In genomic region chr9:116383411-116384101, GRCm38 (mm10) we compare ENCODE assay signal across 8 mouse cellular contexts.
DNase-seq lines count a peak whose midpoint lies in the region; ATAC-seq lines count a peak whose summit lies in the region.

No protein-coding gene starts in this region.

- no peak for ATAC-seq in megakaryocyte, adult 5-6 weeks (ENCODE audit: poor library complexity, severe bottlenecking)
- peak; percentile 59 for ATAC-seq in embryonic facial prominence, embryonic 13.5 days (ENCODE audit: insufficient number of reproducible peaks, insufficient read depth, low FRiP score, low TSS enrichment, low read depth)
- peak; percentile 19 for ATAC-seq in megakaryocyte-erythroid progenitor cell, adult 5-6 weeks (replicated peaks; ENCODE audit: low FRiP score, low TSS enrichment, poor library complexity, severe bottlenecking)

- H3K27ac ChIP-seq in embryonic facial prominence, embryonic 13.5 days = peak overlapping the region; percentile 96

- H3K4me1 ChIP-seq in megakaryocyte, embryonic 14.5 days = peaks cover 33% of the 10 kb centered on the region
- peaks cover 28% of the 10 kb centered on the region for H3K4me1 ChIP-seq in embryonic facial prominence, embryonic 13.5 days

- intact Hi-C loops in heart, postnatal 10 days (cut with DNase I) = loop anchor here (1.0 kb wide), 3 partner anchors 208 to 323 kb away; partner anchors contain the start of gene Tgfbr2

- no peaks in the 10 kb centered on the region for H3K36me3 ChIP-seq in megakaryocyte, embryonic 14.5 days (replicated peaks; ENCODE audit: low read length)
- no peaks in the 10 kb centered on the region for H3K36me3 ChIP-seq in embryonic facial prominence, embryonic 13.5 days

- peak overlapping the region; percentile 58 for H3K4me2 ChIP-seq in embryonic facial prominence, embryonic 13.5 days

- H3K27me3 ChIP-seq in megakaryocyte, embryonic 14.5 days (replicated peaks) = peaks cover 3% of the 10 kb centered on the region
- no peaks in the 10 kb centered on the region for H3K27me3 ChIP-seq in embryonic facial prominence, embryonic 13.5 days

- peak; percentile 55 to 61 for DNase-seq in heart, postnatal 10 days
- DNase-seq in kidney, postnatal 25 days = peak; percentile 65 to 77
- peak; percentile 40 to 44 for DNase-seq in urinary bladder, postnatal 36 days (ENCODE audit: low spot score in 2 of 2)
- DNase-seq in right cerebral cortex, postnatal 10 days (ENCODE audit: low spot score in 2 of 2) = no peak

- peaks cover 3% of the 10 kb centered on the region; the same call in 1 of the 2 replicates for H3K9me3 ChIP-seq in megakaryocyte, embryonic 14.5 days
- H3K9me3 ChIP-seq in embryonic facial prominence, embryonic 13.5 days = no peaks in the 10 kb centered on the region

- 5% methylated on average over 18 of the region's 18 CpGs for WGBS in embryonic facial prominence, embryonic 13.5 days

- peak overlapping the region; percentile 86 for H3K4me3 ChIP-seq in megakaryocyte, embryonic 14.5 days (replicated peaks)
- peak overlapping the region; percentile 25 for H3K4me3 ChIP-seq in embryonic facial prominence, embryonic 13.5 days

- H3K9ac ChIP-seq in embryonic facial prominence, embryonic 13.5 days = peak overlapping the region; percentile 61; the same call in 1 of the 2 replicates

Comparison
In these comparisons a context has a peak if more than half of its experiments do, and no peak if none do; other contexts are left out.
1. DNase-seq: peak in heart, postnatal 10 days (2 of 2), kidney, postnatal 25 days (2 of 2) and urinary bladder, postnatal 36 days (2 of 2); none in right cerebral cortex, postnatal 10 days (0 of 2).